In genomic region chr7:96813497-96814400, GRCm38 (mm10) we compare ENCODE assay signal across 8 mouse cellular contexts.
DNase-seq lines count a peak whose midpoint lies in the region; ATAC-seq lines count a peak whose summit lies in the region.

No protein-coding gene starts in this region.

- H3K4me3 ChIP-seq in intestine, embryonic 15.5 days (replicated peaks), result no peak overlapping the region

- no peaks in the 10 kb centered on the region for H3K9me3 ChIP-seq in intestine, embryonic 15.5 days

- peak; percentile 39 for DNase-seq in embryo, embryonic 11 days
- no peak for DNase-seq in embryo, embryonic 10 days (ENCODE audit: low spot score)
- DNase-seq in gastrocnemius, adult 18-20 months (ENCODE audit: low spot score), result peak; percentile 65
- DNase-seq in lung, postnatal 25 days (ENCODE audit: low spot score), result peak; percentile 27
- no peak for DNase-seq in left cerebral cortex, adult 18-20 months (ENCODE audit: low spot score in 2 of 2)
- DNase-seq in layer of hippocampus, postnatal 36 days, result no peak
- no peak for DNase-seq in cerebellum, adult 9-10 months

- H3K4me1 ChIP-seq in intestine, embryonic 15.5 days (replicated peaks), result peaks cover 19% of the 10 kb centered on the region

- H3K27ac ChIP-seq in intestine, embryonic 15.5 days, result peak overlapping the region; percentile 89

- no peak overlapping the region for H3K4me2 ChIP-seq in intestine, embryonic 15.5 days (replicated peaks)

- peak; percentile 83 for ATAC-seq in intestine, embryonic 15.5 days

- 39% methylated on average over 9 of the region's 9 CpGs for WGBS in intestine, embryonic 15.5 days

- H3K27me3 ChIP-seq in intestine, embryonic 15.5 days (replicated peaks), result no peaks in the 10 kb centered on the region

- H3K9ac ChIP-seq in intestine, embryonic 15.5 days, result no peak overlapping the region

- H3K36me3 ChIP-seq in intestine, embryonic 15.5 days, result no peaks in the 10 kb centered on the region

Comparison
In these comparisons a context has a peak if more than half of its experiments do, and no peak if none do; other contexts are left out.
1. DNase-seq: peak in embryo, embryonic 11 days (single experiment), gastrocnemius, adult 18-20 months (single experiment) and lung, postnatal 25 days (single experiment); none in embryo, embryonic 10 days (single experiment), left cerebral cortex, adult 18-20 months (0 of 2), layer of hippocampus, postnatal 36 days (0 of 2) and cerebellum, adult 9-10 months (single experiment).